Mouse (Mus musculus): Measurements from ENCODE around the gene Zmiz1. TPM values are rescaled to one million over a fixed set of nuclear protein-coding genes. Genes with fewer than 3 reads are reported as not detected.
A peak's percentile ranks its signal among the peaks of the same experiment; 100 is the strongest.

The Zmiz1 gene
- polyA plus RNA-seq, 1 experiment from 2014 or later: 34.2 TPM

- peaks cover 45% of the 10 kb centered on the region for H3K36me3 ChIP-seq
- no peaks in the 10 kb centered on the region for H3K27me3 ChIP-seq (replicated peaks)
- H3K9ac ChIP-seq: no peak overlapping the region
- no peak overlapping the region for H3K4me3 ChIP-seq
- H3K27ac ChIP-seq (ENCODE audit: poor library complexity, severe bottlenecking): no peak overlapping the region
- H3K4me2 ChIP-seq: no peak overlapping the region
- no peak for ATAC-seq (ENCODE audit: insufficient number of reproducible peaks, low FRiP score)
- peaks cover 89% of the 10 kb centered on the region for H3K4me1 ChIP-seq (replicated peaks)
- 92% methylated on average over 1 of the region's 1 CpGs for WGBS
- H3K9me3 ChIP-seq (replicated peaks): no peaks in the 10 kb centered on the region
Observed at GRCm38 (mm10) chr14:25537351-25537750, 78.4 kb downstream of the Zmiz1 start.

- Histone ChIP-seq H3K4me1 (replicated peaks) (peaks cover 78% of the 10 kb centered on the region), H3K4me3 (no peak overlapping the region), H3K9ac (no peak overlapping the region), H3K9me3 (replicated peaks) (no peaks in the 10 kb centered on the region), H3K4me2 (no peak overlapping the region), H3K27ac (ENCODE audit: poor library complexity, severe bottlenecking) (no peak overlapping the region), H3K36me3 (peaks cover 45% of the 10 kb centered on the region), H3K27me3 (replicated peaks) (no peaks in the 10 kb centered on the region)
- 84% methylated on average over 2 of the region's 2 CpGs for WGBS
- ATAC-seq (ENCODE audit: insufficient number of reproducible peaks, low FRiP score): no peak
Observed at GRCm38 (mm10) chr14:25538522-25538921, 79.5 kb downstream of the Zmiz1 start.

- Histone ChIP-seq H3K9ac (no peak overlapping the region), H3K4me1 (replicated peaks) (peaks cover 67% of the 10 kb centered on the region), H3K27ac (ENCODE audit: poor library complexity, severe bottlenecking) (no peak overlapping the region), H3K4me2 (no peak overlapping the region), H3K36me3 (peaks cover 45% of the 10 kb centered on the region), H3K27me3 (replicated peaks) (no peaks in the 10 kb centered on the region), H3K9me3 (replicated peaks) (no peaks in the 10 kb centered on the region), H3K4me3 (no peak overlapping the region)
- WGBS: 77% methylated on average over 10 of the region's 10 CpGs
- ATAC-seq (ENCODE audit: insufficient number of reproducible peaks, low FRiP score): no peak
Observed at GRCm38 (mm10) chr14:25539493-25540116, 80.6 kb downstream of the Zmiz1 start.

- peaks cover 50% of the 10 kb centered on the region for H3K36me3 ChIP-seq
- H3K9ac ChIP-seq: 0 out of 2 replicates have a peak overlapping the region, but pooled peaks have one; percentile 18
- H3K27ac ChIP-seq (ENCODE audit: poor library complexity, severe bottlenecking): no peak overlapping the region
- peaks cover 61% of the 10 kb centered on the region for H3K4me1 ChIP-seq (replicated peaks)
- no peaks in the 10 kb centered on the region for H3K27me3 ChIP-seq (replicated peaks)
- H3K4me2 ChIP-seq: no peak overlapping the region
- whole genome bisulfite sequencing: 76% methylated on average over 4 of the region's 4 CpGs
- H3K4me3 ChIP-seq: no peak overlapping the region
- no peaks in the 10 kb centered on the region for H3K9me3 ChIP-seq (replicated peaks)
- no peak for ATAC-seq (ENCODE audit: insufficient number of reproducible peaks, low FRiP score)
Observed at GRCm38 (mm10) chr14:25540172-25540571, 81.2 kb downstream of the Zmiz1 start.

GRCm38 (mm10) chr14:25541213-25541612 lies 82.2 kb downstream of the Zmiz1 start:
- ATAC-seq (ENCODE audit: insufficient number of reproducible peaks, low FRiP score): no peak
- H3K4me2 ChIP-seq: no peak overlapping the region
- H3K27me3 ChIP-seq (replicated peaks): no peaks in the 10 kb centered on the region
- H3K27ac ChIP-seq (ENCODE audit: poor library complexity, severe bottlenecking): no peak overlapping the region
- no peaks in the 10 kb centered on the region for H3K9me3 ChIP-seq (replicated peaks)
- H3K36me3 ChIP-seq: peaks cover 52% of the 10 kb centered on the region
- 81% methylated on average over 5 of the region's 5 CpGs for WGBS
- no peak overlapping the region for H3K4me3 ChIP-seq
- no peak overlapping the region for H3K9ac ChIP-seq
- peaks cover 51% of the 10 kb centered on the region for H3K4me1 ChIP-seq (replicated peaks)

GRCm38 (mm10) chr14:25543098-25543497 lies 84.1 kb downstream of the Zmiz1 start:
- 93% methylated on average over 4 of the region's 4 CpGs for WGBS
- no peak overlapping the region for H3K9ac ChIP-seq
- H3K4me2 ChIP-seq: no peak overlapping the region
- no peaks in the 10 kb centered on the region for H3K9me3 ChIP-seq (replicated peaks)
- H3K27ac ChIP-seq (ENCODE audit: poor library complexity, severe bottlenecking): no peak overlapping the region
- no peak for ATAC-seq (ENCODE audit: insufficient number of reproducible peaks, low FRiP score)
- peaks cover 60% of the 10 kb centered on the region for H3K4me1 ChIP-seq (replicated peaks)
- H3K36me3 ChIP-seq: peaks cover 47% of the 10 kb centered on the region
- H3K4me3 ChIP-seq: no peak overlapping the region
- H3K27me3 ChIP-seq (replicated peaks): no peaks in the 10 kb centered on the region

- Histone ChIP-seq H3K9ac (no peak overlapping the region), H3K4me1 (replicated peaks) (peaks cover 61% of the 10 kb centered on the region), H3K9me3 (replicated peaks) (no peaks in the 10 kb centered on the region), H3K27me3 (replicated peaks) (no peaks in the 10 kb centered on the region), H3K36me3 (peaks cover 44% of the 10 kb centered on the region), H3K4me3 (no peak overlapping the region), H3K27ac (ENCODE audit: poor library complexity, severe bottlenecking) (no peak overlapping the region), H3K4me2 (no peak overlapping the region)
- ATAC-seq (ENCODE audit: insufficient number of reproducible peaks, low FRiP score): no peak
- WGBS: 92% methylated on average over 4 of the region's 4 CpGs
Observed at GRCm38 (mm10) chr14:25543927-25544326, 84.9 kb downstream of the Zmiz1 start.

GRCm38 (mm10) chr14:25546852-25547621 lies 88.1 kb downstream of the Zmiz1 start:
- H3K36me3 ChIP-seq: peaks cover 32% of the 10 kb centered on the region
- H3K4me3 ChIP-seq: no peak overlapping the region
- H3K27ac ChIP-seq (ENCODE audit: poor library complexity, severe bottlenecking): peak overlapping the region; percentile 61
- no peak overlapping the region for H3K4me2 ChIP-seq
- no peak overlapping the region for H3K9ac ChIP-seq
- peaks cover 39% of the 10 kb centered on the region for H3K4me1 ChIP-seq (replicated peaks)
- no peaks in the 10 kb centered on the region for H3K27me3 ChIP-seq (replicated peaks)
- ATAC-seq (ENCODE audit: insufficient number of reproducible peaks, low FRiP score): peak; percentile 81
- WGBS: 57% methylated on average over 14 of the region's 14 CpGs
- H3K9me3 ChIP-seq (replicated peaks): no peaks in the 10 kb centered on the region

- WGBS: 73% methylated on average over 9 of the region's 9 CpGs
- Histone ChIP-seq H3K9ac (no peak overlapping the region), H3K4me2 (no peak overlapping the region), H3K27me3 (replicated peaks) (no peaks in the 10 kb centered on the region), H3K36me3 (peaks cover 33% of the 10 kb centered on the region), H3K4me1 (replicated peaks) (peaks cover 37% of the 10 kb centered on the region), H3K9me3 (replicated peaks) (no peaks in the 10 kb centered on the region), H3K4me3 (no peak overlapping the region), H3K27ac (ENCODE audit: poor library complexity, severe bottlenecking) (peak overlapping the region; percentile 61)
- ATAC-seq (ENCODE audit: insufficient number of reproducible peaks, low FRiP score): no peak
Observed at GRCm38 (mm10) chr14:25547882-25548281, 88.9 kb downstream of the Zmiz1 start.

- Histone ChIP-seq H3K9me3 (replicated peaks) (no peaks in the 10 kb centered on the region), H3K4me2 (no peak overlapping the region), H3K9ac (no peak overlapping the region), H3K36me3 (peaks cover 41% of the 10 kb centered on the region), H3K27ac (ENCODE audit: poor library complexity, severe bottlenecking) (peak overlapping the region; percentile 61), H3K27me3 (replicated peaks) (no peaks in the 10 kb centered on the region), H3K4me1 (replicated peaks) (peaks cover 43% of the 10 kb centered on the region), H3K4me3 (no peak overlapping the region)
- ATAC-seq (ENCODE audit: insufficient number of reproducible peaks, low FRiP score): no peak
- WGBS: 49% methylated on average over 6 of the region's 6 CpGs
Observed at GRCm38 (mm10) chr14:25548650-25549049, 89.7 kb downstream of the Zmiz1 start.

- peaks cover 44% of the 10 kb centered on the region for H3K36me3 ChIP-seq
Observed at GRCm38 (mm10) chr14:25549125-25549524, 90.1 kb downstream of the Zmiz1 start.

More at GRCm38 (mm10) chr14:25549125-25549524, 90.1 kb downstream of the Zmiz1 start:
- peak overlapping the region; percentile 61; the same call in 1 of the 2 replicates for H3K27ac ChIP-seq (ENCODE audit: poor library complexity, severe bottlenecking)
- H3K4me3 ChIP-seq: no peak overlapping the region
- 85% methylated on average over 7 of the region's 7 CpGs for WGBS
- H3K9me3 ChIP-seq (replicated peaks): no peaks in the 10 kb centered on the region
- H3K4me2 ChIP-seq: no peak overlapping the region
- H3K4me1 ChIP-seq (replicated peaks): peaks cover 43% of the 10 kb centered on the region
- no peak for ATAC-seq (ENCODE audit: insufficient number of reproducible peaks, low FRiP score)
- H3K27me3 ChIP-seq (replicated peaks): no peaks in the 10 kb centered on the region
- no peak overlapping the region for H3K9ac ChIP-seq

Measured in heart, embryonic 12.5 days (tissue).